Comparison of ENCODE assay signal across 9 mouse cellular contexts in genomic region chr9:76567281-76567655, GRCm38 (mm10). TPM values are rescaled to one million over a fixed set of nuclear protein-coding genes. Genes with fewer than 3 reads are reported as not detected.
A peak's percentile ranks its signal among the peaks of the same experiment; 100 is the strongest.
DNase-seq lines count a peak whose midpoint lies in the region; ATAC-seq lines count a peak whose summit lies in the region.
"Had no signal": no experiment of that assay in that cellular context is flagged by ENCODE, and none has a peak within 500 bp of the region (broad histone marks: within the 10 kb centered on the region; RNA-seq: fewer than 3 reads in every experiment).

No protein-coding gene starts in this region.

- WGBS in kidney, embryonic 16.5 days, result 3% methylated on average over 13 of the region's 13 CpGs
- WGBS in embryonic facial prominence, embryonic 12.5 days, result 4% methylated on average over 13 of the region's 13 CpGs
- WGBS in hindbrain, embryonic 16.5 days, result 3% methylated on average over 13 of the region's 13 CpGs
- 1% methylated on average over 13 of the region's 13 CpGs for WGBS in midbrain, embryonic 15.5 days

- H3K4me3 ChIP-seq in kidney, embryonic 16.5 days (ENCODE audit: low read length), result peak overlapping the region; percentile 57
- H3K4me3 ChIP-seq in embryonic facial prominence, embryonic 12.5 days, result peak overlapping the region; percentile 64
- peak overlapping the region; percentile 67 for H3K4me3 ChIP-seq in hindbrain, embryonic 16.5 days (ENCODE audit: low read length)
- peak overlapping the region; percentile 48 for H3K4me3 ChIP-seq in midbrain, embryonic 15.5 days

- H3K9ac ChIP-seq in kidney, embryonic 16.5 days (replicated peaks; ENCODE audit: low read length), result peak overlapping the region; percentile 62
- H3K9ac ChIP-seq in embryonic facial prominence, embryonic 12.5 days, result peak overlapping the region; percentile 48
- peak overlapping the region; percentile 65 for H3K9ac ChIP-seq in hindbrain, embryonic 16.5 days (ENCODE audit: low read depth, low read length)
- peak overlapping the region; percentile 21; the same call in 1 of the 2 replicates for H3K9ac ChIP-seq in midbrain, embryonic 15.5 days

- no peak for DNase-seq in kidney, postnatal 25 days
- no peak for DNase-seq in ovary, adult 18-20 months (ENCODE audit: low spot score)
- DNase-seq in left cerebral cortex, adult 11 months (ENCODE audit: low spot score), result no peak
- DNase-seq in testis, postnatal 14 days (ENCODE audit: low spot score), result no peak

- ATAC-seq in kidney, embryonic 16.5 days (ENCODE audit: low FRiP score, low TSS enrichment), result peak; percentile 61
- no peak for ATAC-seq in embryonic facial prominence, embryonic 12.5 days (ENCODE audit: insufficient number of reproducible peaks, insufficient read depth, low FRiP score, low TSS enrichment)
- 0 out of 2 replicates have a peak, but pooled peaks have one; percentile 8 for ATAC-seq in hindbrain, embryonic 16.5 days
- no peak; the same call in none of the 2 replicates for ATAC-seq in midbrain, embryonic 15.5 days (replicated peaks)

- H3K27ac ChIP-seq in kidney, embryonic 16.5 days (ENCODE audit: low read length), result peak overlapping the region; percentile 2; the same call in 1 of the 2 replicates
- H3K27ac ChIP-seq in embryonic facial prominence, embryonic 12.5 days, result 0 out of 2 replicates have a peak overlapping the region, but pooled peaks have one; percentile 54
- no peak overlapping the region for H3K27ac ChIP-seq in hindbrain, embryonic 16.5 days (ENCODE audit: low read depth, low read length)
- no peak overlapping the region for H3K27ac ChIP-seq in midbrain, embryonic 15.5 days
- H3K27ac ChIP-seq: macrophage had no signal

- no peaks in the 10 kb centered on the region for H3K4me1 ChIP-seq in kidney, embryonic 16.5 days (ENCODE audit: insufficient read depth, low read length)
- H3K4me1 ChIP-seq in embryonic facial prominence, embryonic 12.5 days, result peaks cover 4% of the 10 kb centered on the region; the same call in 1 of the 2 replicates
- peaks cover 4% of the 10 kb centered on the region for H3K4me1 ChIP-seq in hindbrain, embryonic 16.5 days (ENCODE audit: control insufficient read depth, insufficient read depth, low read depth, low read length)
- peaks cover 7% of the 10 kb centered on the region; the same call in 1 of the 2 replicates for H3K4me1 ChIP-seq in midbrain, embryonic 15.5 days

- H3K27me3 ChIP-seq in kidney, embryonic 16.5 days (ENCODE audit: insufficient read depth, low read length), result no peaks in the 10 kb centered on the region
- 0 out of 2 replicates have a peak, but pooled peaks cover 3% of the 10 kb centered on the region for H3K27me3 ChIP-seq in embryonic facial prominence, embryonic 12.5 days
- H3K27me3 ChIP-seq in hindbrain, embryonic 16.5 days (replicated peaks; ENCODE audit: control insufficient read depth, insufficient read depth, low read length), result no peaks in the 10 kb centered on the region; the same call in 1 of the 2 replicates
- H3K27me3 ChIP-seq in midbrain, embryonic 15.5 days (replicated peaks), result no peaks in the 10 kb centered on the region

- H3K9me3 ChIP-seq in kidney, embryonic 16.5 days (ENCODE audit: low read length), result no peaks in the 10 kb centered on the region
- H3K9me3 ChIP-seq in embryonic facial prominence, embryonic 12.5 days, result no peaks in the 10 kb centered on the region
- H3K9me3 ChIP-seq in hindbrain, embryonic 16.5 days (ENCODE audit: control insufficient read depth, low read length), result no peaks in the 10 kb centered on the region
- H3K9me3 ChIP-seq in midbrain, embryonic 15.5 days, result no peaks in the 10 kb centered on the region

- H3K36me3 ChIP-seq in kidney, embryonic 16.5 days (ENCODE audit: insufficient read depth, low read length), result no peaks in the 10 kb centered on the region
- no peaks in the 10 kb centered on the region for H3K36me3 ChIP-seq in embryonic facial prominence, embryonic 12.5 days
- no peaks in the 10 kb centered on the region for H3K36me3 ChIP-seq in hindbrain, embryonic 16.5 days (ENCODE audit: control insufficient read depth, insufficient read depth, low read length)
- H3K36me3 ChIP-seq in midbrain, embryonic 15.5 days (replicated peaks), result no peaks in the 10 kb centered on the region

- H3K4me2 ChIP-seq in kidney, embryonic 16.5 days (replicated peaks; ENCODE audit: low read depth, low read length), result peak overlapping the region; percentile 84
- peak overlapping the region; percentile 96 for H3K4me2 ChIP-seq in embryonic facial prominence, embryonic 12.5 days (replicated peaks)
- H3K4me2 ChIP-seq in hindbrain, embryonic 16.5 days (ENCODE audit: low read length), result peak overlapping the region; percentile 100
- H3K4me2 ChIP-seq in midbrain, embryonic 15.5 days, result peak overlapping the region; percentile 91

RNA-seq across cellular contexts. Expression of gene Fam83b, which starts 0.4 kb away (rescaled TPM):
- polyA plus RNA-seq in kidney, embryonic 16.5 days (2015; fragmentation: Nextera tagmentation; extraction: Ambion mirVana), result 1.1 and 1.3 TPM in 2 replicates
- polyA plus RNA-seq in embryonic facial prominence, embryonic 12.5 days (2016; fragmentation: Nextera tagmentation; extraction: Ambion mirVana), result 1.5 TPM in 2 replicates
- 0.04 and 0.08 TPM in 2 replicates for polyA plus RNA-seq in hindbrain, embryonic 16.5 days (2015; fragmentation: Nextera tagmentation; extraction: Ambion mirVana)
- polyA plus RNA-seq in midbrain, embryonic 15.5 days (2015; fragmentation: Nextera tagmentation; extraction: Ambion mirVana), result 0.06 and 0.10 TPM in 2 replicates
- polyA plus RNA-seq: macrophage had no signal

Comparison
In these comparisons a context has a peak if more than half of its experiments do, and no peak if none do; other contexts are left out.
1. ATAC-seq: peak in kidney, embryonic 16.5 days (single experiment) and hindbrain, embryonic 16.5 days (single experiment); none in embryonic facial prominence, embryonic 12.5 days (single experiment) and midbrain, embryonic 15.5 days (single experiment).
2. H3K27ac ChIP-seq: peak in kidney, embryonic 16.5 days (single experiment) and embryonic facial prominence, embryonic 12.5 days (single experiment); none in hindbrain, embryonic 16.5 days (single experiment) and midbrain, embryonic 15.5 days (single experiment).
3. Peak in every context shown above with its lines, with median percentiles within 50 percentile points of each other: H3K4me2 ChIP-seq, H3K4me3 ChIP-seq and H3K9ac ChIP-seq.